Mouse (Mus musculus): ENCODE results near the gene Herc3. TPM values are rescaled to one million over a fixed set of nuclear protein-coding genes. Genes with fewer than 3 reads are reported as not detected.

Herc3 gene
- 18.7 TPM for polyA plus RNA-seq (2014; fragmentation: Illumina TruSeq; extraction: RNeasy Lipid Tissue Mini Kit (QIAGEN cat#74804); ENCODE audit: low read depth, low replicate concordance)

GRCm38 (mm10) chr6:58831232-58832009 lies at the start of gene Herc3:
Gene Herc3, plus strand, starts transcription at chr6:58831465.

GRCm38 (mm10) chr6:58906852-58907261 lies 75.6 kb downstream of the Herc3 start, which contains the start of gene Nap1l5:
Gene Nap1l5, minus strand, starts transcription at chr6:58907076.

Other genes with a start within 250 kb of the Herc3 start
- gene Abcg2, start 246.9 kb upstream of the Herc3 start, polyA plus RNA-seq (2014; fragmentation: Illumina TruSeq; extraction: RNeasy Lipid Tissue Mini Kit (QIAGEN cat#74804); ENCODE audit: low read depth, low replicate concordance) = 21.5 TPM
- gene Nap1l5, start 75.6 kb downstream of the Herc3 start, polyA plus RNA-seq (2014; fragmentation: Illumina TruSeq; extraction: RNeasy Lipid Tissue Mini Kit (QIAGEN cat#74804); ENCODE audit: low read depth, low replicate concordance) = 1.3 TPM
- 53.5 TPM for gene Fam13a, start 193.1 kb downstream of the Herc3 start, polyA plus RNA-seq (2014; fragmentation: Illumina TruSeq; extraction: RNeasy Lipid Tissue Mini Kit (QIAGEN cat#74804); ENCODE audit: low read depth, low replicate concordance)

Data from adipose tissue, adult 10 weeks (tissue).